Mouse (Mus musculus) E14TG2a.4 (cell line): ENCODE measurements around the gene Cd300ld3.
"Not testable (repeated sequence)": the region's sequence is repeated elsewhere in the genome, so short reads cannot be mapped to it uniquely, and the experiment has no call there.

Source experiments
- CTCF ChIP-seq: conservative IDR thresholded peaks from 2 replicates; pipeline ENCODE4 v1.5.1; 2014; ENCODE audit warnings: low read length
- NANOG ChIP-seq: IDR thresholded peaks from 2 replicates; pipeline ENCODE4 v1.6.1; 2014; ENCODE audit warnings: borderline replicate concordance, low read length, mixed read lengths
- POU5F1 ChIP-seq: IDR thresholded peaks from 2 replicates; pipeline ENCODE4 v1.6.1; 2014; ENCODE audit warnings: low read length, borderline replicate concordance

DNA sequence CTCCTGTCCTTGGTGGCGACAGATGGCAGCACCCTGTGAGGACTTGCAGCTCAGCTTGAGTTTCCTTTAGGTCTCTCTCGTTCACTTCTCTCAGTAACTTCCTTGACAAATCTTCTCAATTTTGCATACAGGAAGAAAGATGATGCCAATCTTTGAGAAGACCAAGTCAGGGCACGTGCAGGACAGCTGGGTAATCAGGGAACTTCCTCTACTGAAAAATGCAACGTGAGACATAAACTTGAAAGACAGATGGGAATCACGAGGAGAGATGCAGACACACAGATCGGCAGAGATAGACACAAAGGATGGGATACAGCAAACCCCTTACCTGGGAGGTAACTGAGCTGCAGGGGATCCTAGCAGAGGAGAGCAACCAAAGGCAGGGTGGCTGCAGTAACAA is 21.3 kb downstream of the Cd300ld3 start, which contains the start of gene Cd300ld4:
- TF ChIP-seq CTCF, NANOG, POU5F1: not testable (repeated sequence)
